Mouse (Mus musculus): ENCODE data around the gene Mbd5. TPM values are rescaled to one million over a fixed set of nuclear protein-coding genes. Genes with fewer than 3 reads are reported as not detected.
"Not testable (repeated sequence)": the region's sequence is repeated elsewhere in the genome, so short reads cannot be mapped to it uniquely, and the experiment has no call there.

Gene Mbd5
- polyA plus RNA-seq, 1 experiment from 2014 or later: 27.5 TPM

DNA sequence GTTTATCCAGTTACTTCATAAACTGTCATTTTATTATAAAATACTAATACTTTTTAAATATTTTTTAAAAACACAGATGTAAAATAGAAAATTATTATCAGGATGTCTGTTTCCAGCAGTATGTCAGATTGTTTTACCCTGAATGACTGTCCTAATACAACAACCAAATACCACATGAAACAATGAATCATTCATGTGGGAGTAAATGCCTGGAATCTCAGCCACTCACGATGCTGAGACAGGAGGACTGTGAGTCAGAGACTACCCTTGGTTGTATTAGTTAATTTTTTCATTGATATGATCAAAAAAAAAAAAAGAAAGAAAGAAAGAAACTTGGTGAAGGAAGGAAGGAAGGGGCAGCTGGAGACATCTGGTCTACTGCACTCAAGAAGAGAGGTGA, 254.8 kb downstream of the Mbd5 start:
- Histone ChIP-seq H3K9me3 (replicated peaks; ENCODE audit: control insufficient read depth, low read length) (no peaks in the 10 kb centered on the region), H3K4me3 (replicated peaks; ENCODE audit: low read length) (no peak overlapping the region), H3K27me3 (ENCODE audit: control insufficient read depth, insufficient read depth, low read length) (no peaks in the 10 kb centered on the region), H3K4me2 (ENCODE audit: low read depth, low read length) (no peak overlapping the region), H3K9ac (ENCODE audit: low read length) (no peak overlapping the region), H3K4me1 (ENCODE audit: control insufficient read depth, insufficient read depth, low read length) (no peaks in the 10 kb centered on the region), H3K27ac (ENCODE audit: low read length) (no peak overlapping the region), H3K36me3 (ENCODE audit: control insufficient read depth, insufficient read depth, low read length) (no peaks in the 10 kb centered on the region)
- ATAC-seq (ENCODE audit: insufficient read depth, low FRiP score): no peak
- 54% methylated on average over 1 of the region's 1 CpGs for WGBS

DNA sequence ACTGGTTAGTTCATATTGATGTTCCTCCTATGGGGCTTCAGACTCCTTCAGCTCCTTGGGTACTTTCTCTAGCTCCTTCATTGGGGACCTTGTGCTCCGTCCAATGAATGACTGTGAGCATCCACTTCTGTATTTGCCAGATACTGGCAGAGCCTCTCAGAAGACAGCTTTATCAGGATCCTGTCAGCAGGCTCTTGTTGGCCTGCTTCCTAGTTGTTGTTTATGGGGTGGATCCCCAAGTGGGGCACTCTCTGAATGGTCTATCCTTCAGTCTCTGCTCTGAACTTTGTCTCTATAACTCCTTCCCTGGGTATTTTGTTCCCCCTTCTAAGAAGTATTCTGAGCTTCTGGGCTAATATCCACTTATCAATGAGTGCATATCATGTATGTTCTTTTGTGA, 256.4 kb downstream of the Mbd5 start:
- not testable (repeated sequence) for H3K4me2 ChIP-seq (ENCODE audit: low read depth, low read length); H3K27ac ChIP-seq (ENCODE audit: low read length); H3K36me3 ChIP-seq (ENCODE audit: control insufficient read depth, insufficient read depth, low read length); H3K4me1 ChIP-seq (ENCODE audit: control insufficient read depth, insufficient read depth, low read length); ATAC-seq (ENCODE audit: insufficient read depth, low FRiP score); H3K9me3 ChIP-seq (replicated peaks; ENCODE audit: control insufficient read depth, low read length); H3K9ac ChIP-seq (ENCODE audit: low read length); H3K27me3 ChIP-seq (ENCODE audit: control insufficient read depth, insufficient read depth, low read length); H3K4me3 ChIP-seq (replicated peaks; ENCODE audit: low read length)
- WGBS: 94% methylated on average over 1 of the region's 1 CpGs

- H3K9ac ChIP-seq (ENCODE audit: low read length): no peak overlapping the region
- no peaks in the 10 kb centered on the region for H3K27me3 ChIP-seq (ENCODE audit: control insufficient read depth, insufficient read depth, low read length)
- H3K9me3 ChIP-seq (replicated peaks; ENCODE audit: control insufficient read depth, low read length): no peaks in the 10 kb centered on the region
- ATAC-seq (ENCODE audit: insufficient read depth, low FRiP score): no peak
- H3K4me3 ChIP-seq (replicated peaks; ENCODE audit: low read length): no peak overlapping the region
- no peak overlapping the region for H3K4me2 ChIP-seq (ENCODE audit: low read depth, low read length)
- 92% methylated on average over 3 of the region's 3 CpGs for WGBS
- H3K27ac ChIP-seq (ENCODE audit: low read length): no peak overlapping the region
- H3K4me1 ChIP-seq (ENCODE audit: control insufficient read depth, insufficient read depth, low read length): no peaks in the 10 kb centered on the region
- H3K36me3 ChIP-seq (ENCODE audit: control insufficient read depth, insufficient read depth, low read length): no peaks in the 10 kb centered on the region
Measured at GRCm38 (mm10) chr2:49209349-49209748, 260.0 kb downstream of the Mbd5 start.

- H3K27ac ChIP-seq (ENCODE audit: low read length): no peak overlapping the region
- no peaks in the 10 kb centered on the region for H3K4me1 ChIP-seq (ENCODE audit: control insufficient read depth, insufficient read depth, low read length)
- WGBS: 92% methylated on average over 1 of the region's 1 CpGs
- no peak overlapping the region for H3K4me2 ChIP-seq (ENCODE audit: low read depth, low read length)
- no peaks in the 10 kb centered on the region for H3K36me3 ChIP-seq (ENCODE audit: control insufficient read depth, insufficient read depth, low read length)
- H3K4me3 ChIP-seq (replicated peaks; ENCODE audit: low read length): no peak overlapping the region
- H3K9me3 ChIP-seq (replicated peaks; ENCODE audit: control insufficient read depth, low read length): no peaks in the 10 kb centered on the region
- H3K27me3 ChIP-seq (ENCODE audit: control insufficient read depth, insufficient read depth, low read length): no peaks in the 10 kb centered on the region
- no peak for ATAC-seq (ENCODE audit: insufficient read depth, low FRiP score)
- no peak overlapping the region for H3K9ac ChIP-seq (ENCODE audit: low read length)
Measured at GRCm38 (mm10) chr2:49210408-49210807, 261.1 kb downstream of the Mbd5 start.

GRCm38 (mm10) chr2:49229725-49230124, 280.4 kb downstream of the Mbd5 start:
- Histone ChIP-seq H3K9me3 (replicated peaks; ENCODE audit: control insufficient read depth, low read length) (no peaks in the 10 kb centered on the region), H3K4me2 (ENCODE audit: low read depth, low read length) (no peak overlapping the region), H3K4me3 (replicated peaks; ENCODE audit: low read length) (no peak overlapping the region), H3K9ac (ENCODE audit: low read length) (no peak overlapping the region), H3K27me3 (ENCODE audit: control insufficient read depth, insufficient read depth, low read length) (no peaks in the 10 kb centered on the region), H3K27ac (ENCODE audit: low read length) (no peak overlapping the region), H3K4me1 (ENCODE audit: control insufficient read depth, insufficient read depth, low read length) (no peaks in the 10 kb centered on the region), H3K36me3 (ENCODE audit: control insufficient read depth, insufficient read depth, low read length) (no peaks in the 10 kb centered on the region)
- no peak for ATAC-seq (ENCODE audit: insufficient read depth, low FRiP score)

GRCm38 (mm10) chr2:49234064-49234463, 284.8 kb downstream of the Mbd5 start:
- Histone ChIP-seq H3K4me2 (ENCODE audit: low read depth, low read length) (no peak overlapping the region), H3K27me3 (ENCODE audit: control insufficient read depth, insufficient read depth, low read length) (no peaks in the 10 kb centered on the region), H3K27ac (ENCODE audit: low read length) (no peak overlapping the region), H3K36me3 (ENCODE audit: control insufficient read depth, insufficient read depth, low read length) (0 out of 2 replicates have a peak, but pooled peaks cover 4% of the 10 kb centered on the region), H3K4me1 (ENCODE audit: control insufficient read depth, insufficient read depth, low read length) (no peaks in the 10 kb centered on the region), H3K9ac (ENCODE audit: low read length) (no peak overlapping the region), H3K4me3 (replicated peaks; ENCODE audit: low read length) (no peak overlapping the region), H3K9me3 (replicated peaks; ENCODE audit: control insufficient read depth, low read length) (no peaks in the 10 kb centered on the region)
- no peak for ATAC-seq (ENCODE audit: insufficient read depth, low FRiP score)
- WGBS: 76% methylated on average over 2 of the region's 2 CpGs

- Histone ChIP-seq H3K4me1 (ENCODE audit: control insufficient read depth, insufficient read depth, low read length) (no peaks in the 10 kb centered on the region), H3K27me3 (ENCODE audit: control insufficient read depth, insufficient read depth, low read length) (no peaks in the 10 kb centered on the region), H3K36me3 (ENCODE audit: control insufficient read depth, insufficient read depth, low read length) (0 out of 2 replicates have a peak, but pooled peaks cover 4% of the 10 kb centered on the region), H3K27ac (ENCODE audit: low read length) (no peak overlapping the region), H3K9ac (ENCODE audit: low read length) (no peak overlapping the region), H3K9me3 (replicated peaks; ENCODE audit: control insufficient read depth, low read length) (no peaks in the 10 kb centered on the region), H3K4me3 (replicated peaks; ENCODE audit: low read length) (no peak overlapping the region), H3K4me2 (ENCODE audit: low read depth, low read length) (no peak overlapping the region)
- WGBS: 80% methylated on average over 4 of the region's 4 CpGs
- no peak for ATAC-seq (ENCODE audit: insufficient read depth, low FRiP score)
Measured at GRCm38 (mm10) chr2:49241715-49242114, 292.4 kb downstream of the Mbd5 start.

DNA sequence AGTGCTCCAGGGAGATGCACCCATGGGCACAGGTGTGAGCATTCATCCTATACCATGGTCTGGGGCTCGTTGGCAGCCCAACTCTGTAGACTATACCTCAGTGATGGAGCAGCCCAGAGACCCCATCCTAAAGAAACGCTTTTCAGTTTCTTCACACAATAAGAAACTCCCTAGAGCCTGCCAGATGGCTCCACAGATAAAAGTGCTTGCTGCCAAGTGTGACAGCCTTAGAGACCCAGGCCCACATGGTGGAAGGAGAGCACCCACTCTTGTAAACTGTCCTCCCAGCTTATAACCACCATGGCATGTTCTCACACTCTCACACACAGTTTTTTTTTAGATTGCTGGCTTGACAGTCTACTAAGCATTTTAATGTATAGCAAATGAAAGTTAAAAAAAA, 314.8 kb downstream of the Mbd5 start:
- Histone ChIP-seq H3K27ac (ENCODE audit: low read length) (no peak overlapping the region), H3K9me3 (replicated peaks; ENCODE audit: control insufficient read depth, low read length) (no peaks in the 10 kb centered on the region), H3K27me3 (ENCODE audit: control insufficient read depth, insufficient read depth, low read length) (no peaks in the 10 kb centered on the region), H3K4me1 (ENCODE audit: control insufficient read depth, insufficient read depth, low read length) (no peaks in the 10 kb centered on the region), H3K4me2 (ENCODE audit: low read depth, low read length) (no peak overlapping the region), H3K9ac (ENCODE audit: low read length) (no peak overlapping the region), H3K36me3 (ENCODE audit: control insufficient read depth, insufficient read depth, low read length) (no peaks in the 10 kb centered on the region), H3K4me3 (replicated peaks; ENCODE audit: low read length) (no peak overlapping the region)
- no peak for ATAC-seq (ENCODE audit: insufficient read depth, low FRiP score)
- 77% methylated on average over 2 of the region's 2 CpGs for WGBS

- no peak for ATAC-seq (ENCODE audit: insufficient read depth, low FRiP score)
- no peaks in the 10 kb centered on the region for H3K9me3 ChIP-seq (replicated peaks; ENCODE audit: control insufficient read depth, low read length)
- no peak overlapping the region for H3K4me3 ChIP-seq (replicated peaks; ENCODE audit: low read length)
- H3K27me3 ChIP-seq (ENCODE audit: control insufficient read depth, insufficient read depth, low read length): no peaks in the 10 kb centered on the region
- H3K9ac ChIP-seq (ENCODE audit: low read length): no peak overlapping the region
- no peaks in the 10 kb centered on the region for H3K36me3 ChIP-seq (ENCODE audit: control insufficient read depth, insufficient read depth, low read length)
- no peaks in the 10 kb centered on the region for H3K4me1 ChIP-seq (ENCODE audit: control insufficient read depth, insufficient read depth, low read length)
- H3K27ac ChIP-seq (ENCODE audit: low read length): no peak overlapping the region
- WGBS: 25% methylated on average over 11 of the region's 11 CpGs
- H3K4me2 ChIP-seq (ENCODE audit: low read depth, low read length): no peak overlapping the region
Measured at GRCm38 (mm10) chr2:49272295-49272967, 323.1 kb downstream of the Mbd5 start.
